Mouse (Mus musculus) lung, adult 2 months (tissue): Measurements from ENCODE around the gene Rfc4.

ENCODE experiments used
- CTCF ChIP-seq: fragments of 200-500 bp; IDR thresholded peaks from 2 replicates; pipeline ENCODE4 v1.5.1; 2011; ENCODE audit warnings: mild to moderate bottlenecking, low read length, control low read depth; ENCODE audit not compliant: insufficient read depth
- POLR2A ChIP-seq: fragments of 200-500 bp; IDR thresholded peaks from 2 replicates; pipeline ENCODE4 v1.6.1; 2011; ENCODE audit warnings: low read depth, mild to moderate bottlenecking, control low read depth, low read length, borderline replicate concordance; ENCODE audit errors: extremely low read depth

- TF ChIP-seq CTCF (no peak), POLR2A (no peak)
Observed at GRCm38 (mm10) chr16:23100099-23100575, 27.4 kb downstream of the Rfc4 start.
